Mouse (Mus musculus) brain, adult 10 weeks (tissue): ENCODE results near the gene Gm10283. TPM values are rescaled to one million over a fixed set of nuclear protein-coding genes. Genes with fewer than 3 reads are reported as not detected.

ENCODE experiments used
- polyA plus RNA-seq: library from polyadenylated mRNA; stranded (reverse); fragments of 350-450 nt; fragmentation: Illumina TruSeq; extraction: RNeasy Lipid Tissue Mini Kit (QIAGEN cat#74804); gene quantifications from one replicate; pipeline ENCODE4 v1.2.3, GENCODE M21; 2015; ENCODE audit warnings: low read depth, low replicate concordance

Gene Gm10283
- polyA plus RNA-seq = not detected

GRCm38 (mm10) chr8:60503098-60503497 lies at the start of gene Gm10283:
Gm10283 (minus strand) TSS chr8:60503198.

GRCm38 (mm10) chr8:60505653-60506521 lies 2.9 kb upstream of the Gm10283 start, which contains the start of gene Aadat:
Aadat (plus strand) TSS chr8:60505932.

Other genes with a start within 250 kb of the Gm10283 start
- gene Aadat, start 2.7 kb upstream of the Gm10283 start, polyA plus RNA-seq = not detected
- 26.6 TPM for gene Mfap3l, start 129.6 kb upstream of the Gm10283 start, polyA plus RNA-seq